Mouse (Mus musculus) retina, postnatal 1 day (tissue): ENCODE measurements around the gene Orm3.

Source experiments
- DNase-seq: peaks from one replicate; pipeline ENCODE4 v3.0.0-alpha.2; 2012

Orm3 gene

GRCm38 (mm10) chr4:63355877-63356665 is at the start of gene Orm3:
Gene Orm3 (plus strand): TSS chr4:63356162.
- DNase-seq: no peak

DNA sequence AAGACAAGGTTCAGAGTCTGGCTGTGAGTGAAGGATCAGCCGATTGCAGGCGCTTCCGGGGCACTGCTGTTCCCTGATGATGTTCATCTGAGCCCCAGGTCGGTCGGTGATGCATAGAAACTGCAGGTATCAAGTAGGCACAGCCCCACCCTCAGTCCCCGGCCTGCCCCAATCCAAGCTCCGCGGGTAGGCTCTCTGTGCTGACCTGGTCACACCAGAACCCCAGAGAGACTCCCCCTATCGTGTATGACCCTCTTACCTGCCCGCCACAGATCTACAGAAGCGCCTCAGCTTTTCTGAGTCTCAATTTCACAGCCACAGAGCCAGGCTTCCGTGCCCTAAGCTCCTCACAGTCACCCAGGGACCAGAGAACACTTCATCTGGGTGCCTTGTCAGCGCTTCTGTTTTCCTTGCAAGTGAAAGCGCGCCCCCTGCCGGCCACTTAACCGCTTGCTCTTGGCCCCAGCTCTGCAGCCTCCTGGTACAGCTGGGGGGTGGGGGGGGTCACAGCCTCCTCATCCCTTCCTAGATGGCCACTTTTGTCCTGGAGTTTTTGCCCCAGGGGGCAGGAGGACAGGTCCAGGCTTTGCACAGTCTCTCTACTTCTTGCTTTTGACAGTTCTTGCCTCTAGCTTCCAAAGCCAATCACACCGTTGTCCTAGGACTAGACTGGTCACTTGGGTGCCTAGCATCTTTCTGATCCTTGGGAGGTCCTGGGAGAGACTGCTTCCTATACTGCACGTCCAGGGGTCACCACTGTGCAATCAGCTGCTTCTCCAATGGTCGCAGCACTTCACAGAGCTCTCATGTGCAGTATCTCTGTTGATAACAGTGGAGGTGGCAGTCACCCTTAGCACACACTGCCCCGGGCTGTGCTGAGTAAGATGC is 48.5 kb upstream of the Orm3 start:
- DNase-seq: peak; percentile 91

GRCm38 (mm10) chr4:63308316-63308715 is 47.6 kb upstream of the Orm3 start:
- DNase-seq: no peak

DNA sequence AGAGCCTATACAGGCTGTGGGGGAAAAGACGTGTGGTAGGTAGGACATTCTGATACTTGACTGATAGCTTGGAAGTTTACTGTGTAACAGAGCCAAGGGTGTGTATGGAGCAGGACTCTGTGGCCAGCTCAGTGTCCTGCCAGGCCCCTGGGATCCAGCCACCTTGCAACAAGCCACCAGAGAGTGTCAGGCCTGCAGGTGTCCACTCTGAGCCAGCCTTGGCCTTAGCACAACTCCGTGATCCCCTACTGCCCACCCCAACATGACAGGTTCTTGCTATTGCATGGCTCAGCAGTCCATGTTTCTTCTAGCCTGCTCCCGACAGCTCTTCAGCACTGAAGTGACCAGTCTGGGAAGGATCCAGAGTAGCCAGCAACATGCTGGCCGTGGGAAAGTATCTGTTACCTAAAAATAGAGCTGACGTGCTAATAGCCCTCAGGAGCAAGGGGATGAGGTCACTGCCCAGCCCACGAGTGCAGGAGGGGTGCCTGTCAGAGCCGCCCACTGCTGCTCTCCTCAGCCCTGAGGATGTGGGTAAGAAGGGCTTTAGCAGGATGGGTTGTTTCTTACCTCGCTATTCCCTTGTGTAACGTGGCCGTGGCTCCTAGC is 45.6 kb upstream of the Orm3 start:
- DNase-seq: no peak

DNA sequence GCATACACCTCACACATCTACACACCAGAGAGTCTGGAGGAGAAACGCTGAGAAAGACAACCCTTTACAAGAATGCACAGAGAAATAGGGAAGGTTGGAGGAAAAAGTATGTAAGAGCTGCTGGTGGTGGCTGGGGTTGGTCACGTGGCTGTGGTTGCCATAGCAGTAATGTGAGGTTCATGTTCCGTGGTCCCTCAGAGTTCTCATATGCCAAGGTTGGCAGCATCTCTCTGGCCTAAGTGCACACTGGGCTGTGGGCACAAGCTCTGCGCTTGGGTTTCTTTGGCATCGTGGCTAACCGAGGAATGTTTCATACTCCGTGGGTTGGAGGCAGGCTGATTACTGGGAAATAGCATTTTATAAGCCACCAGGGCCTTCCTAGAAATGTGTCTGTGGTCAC is 44.5 kb upstream of the Orm3 start:
- DNase-seq: no peak

DNA sequence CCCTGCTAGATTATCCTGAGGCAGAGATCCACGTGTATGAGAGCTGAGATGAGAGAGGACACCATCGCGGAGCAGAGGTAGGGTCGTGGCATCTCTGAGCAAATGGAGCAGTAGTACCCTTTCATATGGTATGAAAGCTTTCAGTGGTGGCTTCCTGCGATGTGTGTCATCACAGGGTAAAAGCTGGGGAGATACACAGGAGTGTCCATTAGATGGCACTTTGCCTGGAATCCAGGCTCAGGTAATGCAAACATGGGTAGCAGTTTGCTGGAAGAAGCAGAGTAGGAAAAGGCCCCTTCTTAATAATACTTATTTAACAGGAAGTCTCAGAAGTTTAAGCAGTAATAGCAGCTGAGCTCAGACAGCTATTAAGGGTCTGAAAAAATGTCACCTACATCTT is 41.9 kb upstream of the Orm3 start:
- DNase-seq: no peak

GRCm38 (mm10) chr4:63316076-63316746 is 39.8 kb upstream of the Orm3 start:
- peak; percentile 27 for DNase-seq

- peak; percentile 60 for DNase-seq
Observed at GRCm38 (mm10) chr4:63319566-63319965, 36.4 kb upstream of the Orm3 start.

- no peak for DNase-seq
Observed at GRCm38 (mm10) chr4:63323275-63323815, 32.6 kb upstream of the Orm3 start.

GRCm38 (mm10) chr4:63333403-63333802 is 22.6 kb upstream of the Orm3 start:
- DNase-seq: no peak

DNA sequence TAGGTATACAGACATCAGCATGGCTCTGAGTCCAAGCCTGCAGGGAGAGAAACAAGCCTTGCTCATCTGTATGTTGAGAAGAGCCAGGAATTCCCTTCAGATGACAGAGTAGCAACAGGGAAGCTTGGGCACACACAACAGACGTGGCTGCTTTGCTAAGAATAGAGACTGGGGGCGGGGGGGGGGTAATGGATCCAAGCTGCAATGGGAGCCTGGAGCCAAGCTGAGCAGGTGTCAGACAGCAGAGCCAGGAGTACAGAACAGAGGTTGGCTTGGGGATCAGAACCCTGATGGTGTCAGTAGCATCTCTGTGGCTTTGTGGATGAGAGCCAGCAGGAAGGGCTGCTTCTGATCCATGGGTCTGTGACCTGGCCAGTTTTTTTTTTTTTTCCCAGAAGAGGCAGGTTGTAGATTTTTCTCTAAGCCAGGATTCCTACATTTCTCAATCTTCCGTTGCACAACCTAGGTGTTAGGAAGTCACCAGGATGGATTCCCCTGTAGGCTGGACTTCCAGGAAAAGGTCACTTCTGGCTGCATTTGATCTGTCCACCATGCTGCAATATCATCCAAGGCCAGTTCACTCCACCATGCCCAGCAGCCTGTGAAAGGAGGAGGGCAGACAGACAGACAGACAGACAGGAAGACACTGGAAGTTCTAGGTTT is 17.4 kb upstream of the Orm3 start:
- DNase-seq: no peak

DNA sequence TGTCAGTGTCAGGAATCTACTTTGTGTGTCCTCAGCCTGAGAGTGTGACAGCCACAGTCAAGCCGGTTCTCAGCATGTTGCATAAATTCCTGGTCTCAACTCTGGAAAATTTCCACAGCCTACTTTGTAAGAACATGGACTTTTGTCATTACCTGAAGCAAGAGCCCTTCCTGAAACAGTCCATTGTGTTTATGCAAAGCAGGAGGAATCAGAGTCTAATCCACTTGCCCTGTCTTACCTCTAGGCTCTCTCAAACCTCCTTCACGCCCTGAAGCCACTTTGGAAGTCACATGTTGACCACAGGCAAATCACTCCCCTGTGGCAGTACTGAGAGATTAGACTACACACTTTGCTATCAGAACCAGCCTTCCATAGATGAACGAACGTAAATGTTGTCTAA is 13.5 kb upstream of the Orm3 start:
- no peak for DNase-seq

DNA sequence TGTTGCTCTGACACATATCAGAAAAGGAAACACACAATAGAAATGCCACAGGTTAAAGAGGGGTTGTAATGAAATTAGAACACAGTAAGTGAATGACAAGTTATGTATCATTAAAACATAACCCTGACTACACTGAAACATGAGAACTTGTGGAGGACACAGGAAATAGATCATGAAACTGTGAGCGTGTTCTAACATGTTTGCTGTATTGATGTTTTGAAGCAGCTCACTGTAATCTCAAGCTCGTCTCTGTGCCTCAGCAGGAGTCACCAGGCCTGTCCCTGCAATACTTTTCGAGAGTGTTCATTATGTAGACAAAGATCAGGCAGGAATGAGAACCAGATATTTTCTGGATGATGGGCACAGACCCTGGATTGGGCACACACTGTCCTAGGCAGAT is 12.4 kb upstream of the Orm3 start:
- no peak for DNase-seq

GRCm38 (mm10) chr4:63344295-63344694 is 11.7 kb upstream of the Orm3 start, which contains the start of gene Orm1:
Gene Orm1 (plus strand): TSS chr4:63344560.
- DNase-seq: no peak

DNA sequence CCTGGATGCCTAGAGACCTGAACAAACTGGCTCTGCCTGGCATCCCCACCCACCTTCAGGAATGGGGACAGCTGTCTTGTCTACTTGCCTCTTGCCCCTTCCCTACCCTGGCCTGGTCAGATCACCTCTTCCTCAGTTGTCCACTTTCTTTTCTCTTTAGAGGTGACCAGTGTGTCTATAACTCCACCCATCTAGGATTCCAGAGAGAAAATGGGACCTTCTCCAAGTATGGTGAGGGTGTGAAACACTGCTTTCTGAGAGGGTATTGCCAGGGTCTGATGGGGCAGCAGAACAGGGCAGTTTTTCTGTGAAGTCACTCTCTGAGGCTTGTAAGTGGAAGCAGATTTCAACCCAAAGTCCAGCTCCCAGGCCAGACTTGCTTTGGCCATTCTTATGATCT is 10.7 kb upstream of the Orm3 start:
- DNase-seq: no peak

DNA sequence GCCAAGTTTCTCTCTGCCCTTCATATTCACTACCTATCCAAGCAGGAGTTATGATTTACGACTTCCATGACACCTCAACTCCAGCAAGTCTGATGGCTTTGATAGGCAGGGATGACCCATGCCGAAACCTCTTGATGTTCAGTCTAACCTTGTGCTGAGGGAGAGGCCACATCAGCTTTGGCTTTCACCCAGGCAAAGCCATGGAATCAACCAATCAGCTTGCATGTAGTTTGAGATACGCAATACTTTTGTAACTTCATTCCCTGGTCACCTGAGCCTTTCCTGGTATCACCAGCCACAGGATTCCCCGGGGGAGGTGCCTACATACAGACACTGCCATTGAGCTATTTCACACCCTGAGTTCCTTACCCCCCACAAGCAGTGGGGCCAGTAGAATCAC is 9.3 kb upstream of the Orm3 start:
- DNase-seq: no peak

DNA sequence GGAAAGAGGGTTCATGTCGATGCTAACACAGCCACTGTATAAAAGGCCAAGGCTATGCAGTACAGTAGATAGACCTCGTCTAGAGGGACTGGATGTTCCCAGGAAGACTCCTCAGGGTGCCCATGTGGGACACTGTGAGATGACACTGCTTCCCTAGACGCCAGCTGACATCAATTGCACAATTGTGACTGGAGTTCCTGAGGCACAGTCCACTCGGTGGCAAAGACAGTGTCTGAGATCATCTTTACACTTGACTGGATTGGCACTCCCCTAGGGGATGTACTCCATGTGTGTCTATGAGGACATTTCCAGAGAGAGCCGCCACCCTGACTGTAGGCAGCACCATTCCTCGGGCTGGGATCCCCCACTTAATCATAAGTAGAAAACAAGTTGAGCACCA is 7.4 kb upstream of the Orm3 start:
- DNase-seq: peak; percentile 63

DNA sequence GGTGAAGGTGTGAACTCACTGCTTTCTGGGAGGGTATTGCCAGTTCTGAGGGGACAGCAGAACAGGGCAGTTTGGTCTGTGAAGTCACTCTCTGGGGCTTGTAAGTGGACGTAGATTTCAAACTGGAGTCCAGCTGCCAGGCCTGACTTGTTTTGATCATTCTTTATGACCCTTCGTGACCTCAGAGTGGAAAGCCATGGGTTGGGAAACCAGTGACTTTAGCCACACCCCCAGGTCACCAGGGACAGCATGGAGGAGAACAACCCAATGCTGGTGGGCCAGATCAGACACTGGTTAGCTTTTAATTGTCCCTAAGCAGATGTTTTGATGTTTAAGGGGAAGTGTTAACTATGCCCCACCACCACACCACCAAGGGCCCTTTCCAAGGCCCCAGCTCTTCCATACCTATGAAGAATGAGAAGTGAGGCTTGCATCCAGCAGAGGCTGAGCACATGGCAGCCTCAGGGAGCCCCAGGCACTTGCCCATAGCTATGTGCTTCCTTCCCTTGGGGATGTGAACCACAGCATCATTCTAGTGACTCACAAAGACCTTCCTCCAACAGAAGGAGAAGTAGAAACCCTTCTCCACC is 1.1 kb downstream of the Orm3 start:
- DNase-seq: no peak

DNA sequence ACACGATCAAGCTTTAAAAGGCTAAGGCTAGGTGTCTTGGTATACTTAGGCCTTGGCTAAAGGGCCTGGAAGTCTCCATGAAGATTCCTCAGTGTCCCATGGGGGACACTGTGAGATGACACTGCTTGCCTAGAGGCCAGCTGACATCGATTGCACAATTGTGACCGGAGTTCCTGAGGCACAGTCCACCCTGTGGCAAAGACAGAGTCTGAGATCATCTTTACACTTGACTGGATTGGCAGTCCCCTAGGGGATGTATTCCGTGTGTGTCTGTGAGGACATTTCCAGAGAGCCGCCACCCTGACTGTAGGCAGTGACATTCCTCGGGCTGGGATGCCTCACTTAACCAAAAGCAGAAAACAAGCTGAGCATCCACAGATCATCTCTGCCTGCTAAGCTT is 3.9 kb downstream of the Orm3 start:
- peak; percentile 43 for DNase-seq

DNA sequence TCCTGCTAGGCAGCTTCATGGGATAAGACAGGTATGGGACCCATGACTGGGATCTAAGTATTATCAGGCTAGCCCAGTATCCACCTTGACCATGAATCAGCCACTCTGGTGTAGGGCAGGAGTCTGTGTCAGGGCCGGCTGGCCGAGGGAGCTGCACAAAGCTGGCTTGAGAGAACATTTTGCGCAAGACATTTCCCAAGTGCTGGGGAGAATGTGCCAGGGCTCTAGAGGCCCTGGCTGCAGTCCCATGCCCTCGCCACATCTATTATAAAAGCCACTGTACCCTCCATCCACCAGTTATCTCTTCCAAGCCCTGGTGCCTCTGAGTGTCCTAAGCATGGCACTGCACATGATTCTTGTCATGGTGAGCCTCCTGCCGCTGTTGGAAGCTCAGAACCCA is 6.2 kb downstream of the Orm3 start, which contains the start of gene Orm2:
Gene Orm2, plus strand, starts transcription at position 300 of the 400 bp plus-strand sequence.
- no peak for DNase-seq

GRCm38 (mm10) chr4:63368577-63368976 is 12.6 kb downstream of the Orm3 start:
- peak; percentile 80 for DNase-seq

GRCm38 (mm10) chr4:63370897-63371296 is 14.9 kb downstream of the Orm3 start:
- DNase-seq: peak; percentile 65
